Mouse (Mus musculus): ENCODE measurements around the gene Hs2st1.

Hs2st1 gene

DNA sequence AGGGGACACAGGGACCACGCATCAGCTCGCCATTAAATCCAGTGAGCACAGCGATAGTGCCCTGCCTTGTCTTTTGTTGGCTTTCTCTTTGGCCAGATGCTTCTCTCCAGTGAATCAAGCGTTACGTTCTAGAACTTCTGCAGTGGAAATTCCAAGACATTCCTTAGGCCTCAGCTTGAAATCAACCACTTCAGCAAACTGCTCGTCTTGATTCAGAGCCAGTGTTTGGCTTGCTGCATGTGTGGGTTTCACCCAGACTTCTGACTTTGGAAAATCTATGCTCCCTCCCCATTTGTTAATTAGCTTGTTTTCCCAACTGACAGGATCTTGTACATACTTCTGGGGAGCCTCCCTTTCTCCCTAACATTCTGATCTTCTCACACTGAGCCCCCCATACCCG lies 16.8 kb upstream of the Hs2st1 start:
- CTCF ChIA-PET: interaction anchor here (0.8 kb wide), 1 partner anchor 10 kb away, joined by 3 read pairs; no protein-coding TSS in a partner anchor

GRCm38 (mm10) chr3:144584789-144585553 lies 15.0 kb upstream of the Hs2st1 start:
- CTCF ChIA-PET: no interaction called here

GRCm38 (mm10) chr3:144583789-144584188 lies 13.8 kb upstream of the Hs2st1 start:
- CTCF ChIA-PET: no interaction called here

- CTCF ChIA-PET: interaction anchor here (0.5 kb wide), 1 partner anchor 64 kb away, joined by 3 read pairs; no protein-coding TSS in a partner anchor
Observed at GRCm38 (mm10) chr3:144582306-144582705, 12.3 kb upstream of the Hs2st1 start.

GRCm38 (mm10) chr3:144581842-144582241 lies 11.9 kb upstream of the Hs2st1 start:
- CTCF ChIA-PET: no interaction called here

GRCm38 (mm10) chr3:144580281-144580680 lies 10.3 kb upstream of the Hs2st1 start:
- CTCF ChIA-PET: no interaction called here

GRCm38 (mm10) chr3:144579796-144580195 lies 9.8 kb upstream of the Hs2st1 start:
- CTCF ChIA-PET: no interaction called here

- CTCF ChIA-PET: no interaction called here
Observed at GRCm38 (mm10) chr3:144578921-144579320, 8.9 kb upstream of the Hs2st1 start.

GRCm38 (mm10) chr3:144577366-144578340 lies 7.7 kb upstream of the Hs2st1 start:
- CTCF ChIA-PET: no interaction called here

DNA sequence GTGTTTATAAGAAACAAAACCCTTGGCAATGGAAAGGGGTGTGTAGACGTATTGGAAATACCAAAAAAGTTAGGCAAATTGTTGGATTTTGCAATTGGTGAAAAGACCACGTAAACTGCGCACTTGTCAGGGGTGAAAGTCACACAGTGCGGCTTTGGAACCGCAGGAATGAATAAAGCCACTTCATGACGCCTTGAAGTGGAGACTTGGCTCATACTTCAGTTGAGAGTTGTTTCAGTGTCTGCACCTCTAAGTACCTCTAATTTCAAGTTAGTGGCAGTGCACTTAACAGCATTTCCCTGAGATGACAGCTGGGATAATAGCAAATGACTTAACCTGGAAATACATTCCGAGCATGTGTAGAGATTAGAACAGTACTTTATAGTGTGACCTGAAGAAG lies 4.3 kb upstream of the Hs2st1 start:
- CTCF ChIA-PET: no interaction called here

- CTCF ChIA-PET: no interaction called here
Observed at GRCm38 (mm10) chr3:144570816-144571487, 971 bp upstream of the Hs2st1 start.

DNA sequence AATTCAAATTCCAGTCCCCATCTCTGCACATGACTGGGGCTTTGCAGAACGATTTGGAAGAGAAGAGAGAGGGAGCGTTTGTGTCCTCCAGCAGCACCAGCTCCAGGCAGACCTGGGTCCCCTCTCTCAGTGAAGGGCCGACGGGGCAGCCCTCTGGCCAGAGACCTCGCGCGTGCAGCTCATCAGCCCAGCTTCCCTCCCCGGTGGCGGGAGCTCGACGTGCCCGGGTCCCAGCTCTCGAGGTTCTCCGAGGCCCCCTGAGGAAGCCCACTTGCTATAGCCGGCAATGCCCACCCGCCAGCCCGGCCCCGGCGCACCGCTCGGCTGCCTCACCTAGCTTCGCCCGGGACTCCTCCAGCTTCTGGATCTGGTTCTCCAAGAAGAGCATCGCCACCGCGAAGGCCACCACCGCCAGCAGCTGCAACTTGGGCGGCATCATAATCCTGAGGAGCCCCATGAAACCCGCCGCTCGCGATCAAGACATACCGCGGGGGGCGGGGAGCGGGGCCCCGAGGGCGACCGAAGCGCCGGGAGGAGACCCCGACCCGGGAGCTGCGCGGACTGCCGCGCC lies 495 bp downstream of the Hs2st1 start:
- CTCF ChIA-PET: no interaction called here

DNA sequence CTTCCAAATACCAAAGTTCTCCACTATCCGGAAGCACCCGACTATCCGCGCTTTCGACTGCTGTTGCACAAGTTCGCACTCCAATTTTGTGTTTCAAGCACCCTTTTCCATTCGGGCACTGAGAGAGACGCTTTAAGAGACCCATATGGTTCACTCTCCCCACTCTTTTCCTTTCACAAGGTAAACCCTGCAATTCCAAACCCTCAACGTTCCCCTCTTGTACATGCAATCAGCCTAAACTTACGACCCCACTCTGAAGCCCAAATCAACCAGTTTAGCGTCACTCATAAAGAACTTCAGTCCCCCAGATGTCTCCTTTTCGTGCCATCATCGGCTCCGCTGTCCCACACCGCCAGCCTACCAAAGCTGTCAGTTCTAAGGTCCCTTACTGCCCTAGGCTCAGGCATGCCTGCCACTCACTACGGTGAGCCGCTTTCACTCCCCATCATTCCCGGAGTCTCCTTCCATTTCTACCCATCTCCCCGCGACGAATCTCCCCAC lies 1.1 kb downstream of the Hs2st1 start:
- CTCF ChIA-PET: no interaction called here

DNA sequence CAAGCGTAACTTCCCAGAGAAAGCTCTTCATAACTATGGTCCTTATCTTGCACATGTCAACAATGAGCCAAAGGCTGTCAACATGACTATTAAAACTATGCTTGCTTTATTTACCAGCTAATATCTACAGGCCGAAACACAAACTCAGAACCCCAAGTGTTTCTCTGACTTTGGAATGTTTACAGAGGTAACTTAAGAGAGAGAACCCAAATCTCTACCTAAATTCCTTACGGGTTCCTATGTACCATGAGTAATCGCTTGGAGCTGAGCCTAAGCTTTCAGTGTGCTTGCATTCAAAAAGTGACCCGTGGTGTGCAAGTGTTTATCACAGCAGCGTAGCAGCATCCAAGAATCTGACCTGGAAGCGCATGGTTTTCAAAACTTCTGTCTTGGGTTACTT lies 4.8 kb downstream of the Hs2st1 start:
- CTCF ChIA-PET: no interaction called here

DNA sequence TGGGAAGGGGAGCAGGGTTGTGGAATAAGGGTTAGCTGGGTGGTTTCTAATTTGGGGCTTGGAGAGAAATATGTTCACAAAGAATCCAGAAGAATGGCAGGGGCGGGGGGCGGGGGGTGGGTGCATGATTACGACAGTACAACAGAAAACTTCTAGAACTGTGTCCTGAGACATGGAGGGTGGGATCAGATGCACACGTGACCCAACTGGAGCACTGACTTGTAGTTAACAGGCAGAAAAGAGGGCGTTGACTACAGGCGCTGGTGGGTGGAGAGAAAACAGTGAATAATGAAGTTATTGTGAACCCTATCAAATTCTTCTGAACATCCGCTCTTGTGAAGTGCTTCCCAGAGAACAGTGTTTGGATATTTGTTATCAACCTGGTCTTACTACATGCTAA lies 6.1 kb downstream of the Hs2st1 start:
- CTCF ChIA-PET: no interaction called here

DNA sequence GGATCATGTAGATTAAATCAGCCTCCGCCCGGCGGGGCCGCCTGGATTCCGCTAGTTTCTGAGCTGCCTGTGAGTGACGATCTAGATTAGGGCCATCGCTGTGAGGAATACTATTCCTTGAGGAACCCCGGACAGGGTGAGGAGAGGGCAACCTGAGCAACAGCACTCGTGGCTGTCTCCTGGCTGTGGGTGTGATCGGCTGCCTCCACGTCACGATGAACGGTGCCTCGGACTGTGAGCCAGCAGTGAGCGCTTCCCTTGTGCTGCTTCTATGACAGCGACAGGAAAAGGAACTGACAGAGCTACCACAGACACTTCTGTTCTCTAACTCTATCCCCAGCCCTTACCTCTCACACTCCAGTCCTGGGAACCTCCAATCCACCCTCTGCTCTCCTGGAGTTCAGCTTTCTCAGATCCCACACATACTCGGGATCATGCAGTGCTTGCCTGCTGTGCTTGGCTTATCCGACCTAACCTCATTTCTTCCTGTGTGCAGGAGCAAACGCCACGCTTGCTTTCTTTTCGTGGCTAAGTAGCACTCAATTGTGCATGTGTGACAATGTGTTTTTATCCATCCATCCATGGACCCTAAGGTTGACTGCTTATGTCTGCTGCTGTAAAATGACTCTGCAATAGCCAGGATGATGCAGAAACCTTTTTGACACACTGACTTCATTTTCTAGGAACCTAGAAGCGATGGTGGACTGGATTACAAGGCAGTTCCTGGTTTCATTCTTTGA lies 8.3 kb downstream of the Hs2st1 start:
- CTCF ChIA-PET: no interaction called here

DNA sequence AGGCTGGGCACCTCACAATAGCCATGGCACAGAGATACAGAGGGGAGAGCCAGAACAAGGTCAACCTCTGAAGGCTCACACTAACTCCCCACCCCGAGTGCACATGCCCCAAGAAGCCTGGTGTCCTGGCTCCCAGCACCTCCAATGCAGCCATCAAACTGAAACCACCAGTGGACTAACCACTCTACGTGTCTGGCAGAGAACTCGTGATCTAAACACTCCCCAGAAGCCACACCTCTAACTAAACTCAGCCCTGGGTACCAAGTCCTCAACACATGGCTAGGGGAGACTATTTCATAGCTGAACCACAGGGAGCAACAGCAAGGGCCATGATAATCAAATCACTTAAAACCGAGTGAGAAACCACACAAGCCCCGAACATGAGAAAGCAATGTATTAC lies 11.7 kb downstream of the Hs2st1 start:
- CTCF ChIA-PET: no interaction called here

- CTCF ChIA-PET: interaction anchor here (0.6 kb wide), 1 partner anchor 34 kb away, joined by 6 read pairs; no protein-coding TSS in a partner anchor
Observed at GRCm38 (mm10) chr3:144556625-144557324, 13.2 kb downstream of the Hs2st1 start.

DNA sequence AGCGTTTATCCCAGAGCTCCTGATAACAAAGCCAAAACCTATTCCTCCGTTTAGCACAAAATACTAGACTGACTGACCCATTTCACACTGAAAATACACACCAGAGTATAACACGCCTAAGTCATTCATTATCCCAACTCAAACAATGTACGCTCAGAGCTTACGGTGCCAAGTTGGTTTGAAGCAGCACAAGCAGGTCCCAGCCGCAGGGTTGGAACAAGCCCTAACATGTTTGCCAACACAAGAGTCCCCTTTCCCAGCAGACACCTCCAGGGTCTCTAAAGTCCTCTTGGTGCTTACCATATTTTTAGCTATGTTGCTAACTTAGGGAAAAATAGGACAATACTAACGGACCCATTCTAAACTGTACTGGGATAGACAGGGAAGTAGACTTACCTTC lies 14.8 kb downstream of the Hs2st1 start:
- CTCF ChIA-PET: interaction anchor here (0.7 kb wide), 1 partner anchor 1604 kb away, joined by 3 read pairs; no protein-coding TSS in a partner anchor

DNA sequence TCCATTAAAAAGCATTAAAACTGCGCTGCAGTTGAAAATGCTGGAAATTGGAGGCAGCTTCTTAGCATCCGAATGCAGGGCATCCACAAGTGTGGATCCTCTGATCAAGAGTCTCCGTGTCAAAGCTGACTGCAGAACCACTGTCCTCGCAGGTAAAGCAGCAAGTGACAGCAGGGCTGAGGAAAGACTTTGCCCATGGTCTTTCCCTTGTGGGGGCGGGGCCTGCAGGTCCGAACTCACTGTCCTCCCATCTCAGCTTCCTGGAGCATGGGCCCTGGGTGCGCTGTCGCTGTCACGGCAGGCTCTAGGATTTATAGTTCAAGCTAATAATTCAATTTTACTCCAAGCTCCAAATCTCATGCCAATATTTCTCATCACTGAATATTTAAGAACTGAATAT lies 15.5 kb downstream of the Hs2st1 start:
- CTCF ChIA-PET: no interaction called here
